Mouse (Mus musculus): ENCODE data around the gene Slc35e2. TPM values are rescaled to one million over a fixed set of nuclear protein-coding genes. Genes with fewer than 3 reads are reported as not detected.
A peak's percentile ranks its signal among the peaks of the same experiment; 100 is the strongest.
"Not testable (repeated sequence)": the region's sequence is repeated elsewhere in the genome, so short reads cannot be mapped to it uniquely, and the experiment has no call there.

Gene Slc35e2
- polyA plus RNA-seq, 1 experiment from 2014 or later, result 9.1 TPM

DNA sequence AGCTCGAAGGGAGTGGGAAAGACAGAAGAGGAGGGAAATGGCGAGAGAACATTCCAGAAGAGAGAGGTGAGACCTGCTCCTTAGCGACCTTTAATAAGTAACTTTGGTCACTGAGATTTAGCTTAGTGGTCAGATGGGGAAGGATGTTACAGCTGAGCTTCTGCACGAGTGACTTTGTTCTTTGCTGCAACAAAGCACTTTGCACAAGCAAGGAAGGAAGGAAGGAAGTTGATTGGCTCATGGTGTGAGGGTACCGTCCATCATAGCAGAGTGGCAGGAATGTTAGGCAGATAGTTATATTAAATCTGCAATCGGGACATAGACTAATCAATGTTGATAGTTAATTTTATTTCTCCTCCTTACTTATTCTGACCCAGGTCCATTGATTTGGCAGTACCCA lies 29.1 kb downstream of the Slc35e2 start:
- Histone ChIP-seq H3K9ac (no peak overlapping the region), H3K27ac (ENCODE audit: poor library complexity, severe bottlenecking) (no peak overlapping the region), H3K36me3 (peaks cover 74% of the 10 kb centered on the region), H3K4me2 (no peak overlapping the region), H3K9me3 (replicated peaks) (no peaks in the 10 kb centered on the region), H3K4me1 (replicated peaks) (no peaks in the 10 kb centered on the region), H3K27me3 (replicated peaks) (no peaks in the 10 kb centered on the region), H3K4me3 (no peak overlapping the region)
- WGBS, result 84% methylated on average over 6 of the region's 6 CpGs
- ATAC-seq (ENCODE audit: insufficient number of reproducible peaks, low FRiP score), result no peak

DNA sequence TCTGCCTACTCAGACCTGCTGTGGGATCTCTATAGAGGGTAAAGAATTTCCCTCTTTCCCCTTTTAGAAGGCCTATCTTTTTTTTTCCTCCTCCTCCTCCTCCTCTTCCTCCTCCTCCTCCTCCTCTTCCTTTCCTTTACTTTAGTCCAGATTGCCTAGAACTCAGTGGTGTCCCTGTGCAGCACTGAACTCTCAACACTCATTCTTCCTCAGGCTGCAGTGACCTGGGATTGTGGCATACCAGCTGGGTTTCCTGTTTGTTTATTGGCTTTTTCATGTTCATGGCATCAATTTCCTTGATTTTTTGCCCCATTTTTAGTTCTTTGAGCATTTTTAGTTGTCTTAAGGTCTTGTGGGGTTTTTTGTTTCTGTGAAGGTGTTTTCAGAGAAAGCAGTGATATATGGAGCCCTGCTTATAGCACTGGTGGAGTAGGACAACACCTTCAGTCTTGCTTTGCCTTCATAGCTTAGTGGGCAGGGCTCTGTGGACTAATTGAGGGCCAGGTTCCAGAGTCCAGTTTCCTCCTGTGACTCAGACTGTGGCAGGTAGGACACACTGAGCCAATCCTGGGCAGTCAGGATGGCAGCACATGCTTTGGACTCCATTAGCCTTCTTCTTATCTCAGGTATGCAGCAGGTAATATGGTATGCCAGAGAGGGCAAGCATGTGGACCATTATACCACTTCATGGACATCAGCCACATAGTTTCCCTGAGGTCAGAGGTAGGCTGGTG lies 34.7 kb downstream of the Slc35e2 start:
- ATAC-seq (ENCODE audit: insufficient number of reproducible peaks, low FRiP score), result no peak
- H3K4me3 ChIP-seq, result no peak overlapping the region
- no peaks in the 10 kb centered on the region for H3K4me1 ChIP-seq (replicated peaks)
- no peak overlapping the region for H3K4me2 ChIP-seq
- no peak overlapping the region for H3K9ac ChIP-seq
- peaks cover 87% of the 10 kb centered on the region for H3K36me3 ChIP-seq
- no peaks in the 10 kb centered on the region for H3K9me3 ChIP-seq (replicated peaks)
- H3K27me3 ChIP-seq (replicated peaks), result no peaks in the 10 kb centered on the region
- no peak overlapping the region for H3K27ac ChIP-seq (ENCODE audit: poor library complexity, severe bottlenecking)

DNA sequence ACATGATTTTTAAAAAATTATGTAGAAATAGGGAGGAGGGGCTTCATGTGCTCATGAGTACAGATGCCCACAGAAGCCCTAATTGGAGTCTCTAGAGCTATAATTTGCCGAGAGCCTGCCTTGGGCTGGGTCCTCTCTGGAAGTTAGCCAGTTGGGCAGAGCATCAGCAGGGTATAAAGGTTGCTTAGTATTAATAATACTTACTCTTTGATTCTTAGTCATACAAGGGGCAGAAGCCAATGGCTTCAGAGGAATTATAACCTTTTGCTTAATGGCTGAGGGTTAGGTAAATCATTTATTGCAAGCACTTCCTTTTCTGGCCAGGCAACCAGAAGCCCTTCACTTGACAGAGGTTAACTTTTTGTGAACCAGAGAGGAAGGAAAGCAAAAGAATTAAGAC lies 42.3 kb downstream of the Slc35e2 start:
- no peaks in the 10 kb centered on the region for H3K4me1 ChIP-seq (replicated peaks)
- peaks cover 80% of the 10 kb centered on the region for H3K36me3 ChIP-seq
- no peak overlapping the region for H3K4me3 ChIP-seq
- WGBS, result 95% methylated on average over 1 of the region's 1 CpGs
- H3K9ac ChIP-seq, result no peak overlapping the region
- H3K27ac ChIP-seq (ENCODE audit: poor library complexity, severe bottlenecking), result no peak overlapping the region
- H3K4me2 ChIP-seq, result no peak overlapping the region
- no peaks in the 10 kb centered on the region for H3K27me3 ChIP-seq (replicated peaks)
- no peaks in the 10 kb centered on the region for H3K9me3 ChIP-seq (replicated peaks)
- no peak for ATAC-seq (ENCODE audit: insufficient number of reproducible peaks, low FRiP score)

DNA sequence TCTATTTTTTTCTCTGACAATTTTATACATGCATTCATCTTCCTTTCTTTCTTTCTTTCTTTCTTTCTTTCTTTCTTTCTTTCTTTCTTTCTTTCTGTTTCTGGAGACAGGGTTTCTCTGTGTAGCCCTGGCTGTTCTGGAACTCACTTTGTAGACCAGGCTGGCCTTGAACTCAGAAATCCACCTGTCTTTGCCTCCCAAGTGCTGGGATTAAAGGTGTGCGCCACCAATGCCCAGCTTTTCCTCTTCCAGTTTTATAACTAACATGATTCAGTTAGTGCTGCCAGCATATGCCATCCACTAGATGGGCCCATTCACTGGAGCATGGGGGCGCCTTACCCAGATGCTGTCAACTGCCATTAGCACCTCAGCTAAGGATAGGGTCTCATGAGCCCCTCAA lies 44.1 kb downstream of the Slc35e2 start, which contains the start of gene Gm10563:
Gene Gm10563 (minus strand): TSS at position 101 of the 400 bp plus-strand sequence.
- H3K36me3 ChIP-seq, result peaks cover 85% of the 10 kb centered on the region
- not testable (repeated sequence) for H3K27me3 ChIP-seq (replicated peaks); H3K4me1 ChIP-seq (replicated peaks); H3K9me3 ChIP-seq (replicated peaks); H3K9ac ChIP-seq; H3K27ac ChIP-seq (ENCODE audit: poor library complexity, severe bottlenecking); ATAC-seq (ENCODE audit: insufficient number of reproducible peaks, low FRiP score); H3K4me3 ChIP-seq; H3K4me2 ChIP-seq
- WGBS, result 92% methylated on average over 2 of the region's 2 CpGs

DNA sequence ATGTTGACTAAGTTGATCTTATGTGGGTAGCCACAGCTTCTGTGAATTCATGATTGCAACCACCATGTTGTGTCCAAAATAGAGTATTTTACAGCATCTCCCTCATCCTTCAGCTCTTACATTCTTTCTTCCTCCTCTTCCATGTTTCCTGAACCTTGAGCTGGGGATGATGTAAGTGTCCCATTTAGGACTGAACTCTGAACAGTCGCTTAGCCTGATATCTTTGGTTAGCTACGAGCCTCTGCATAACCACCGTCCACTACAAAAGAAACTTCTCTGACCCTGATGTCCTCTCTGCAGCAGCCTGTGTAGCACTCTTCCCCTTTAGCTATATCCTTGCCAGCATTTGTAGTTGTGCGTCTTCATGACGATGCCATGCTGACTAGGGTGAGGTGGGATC lies 44.5 kb downstream of the Slc35e2 start:
- Histone ChIP-seq H3K36me3 (peaks cover 85% of the 10 kb centered on the region), H3K27me3 (replicated peaks) (no peaks in the 10 kb centered on the region), H3K4me3 (no peak overlapping the region), H3K9me3 (replicated peaks) (no peaks in the 10 kb centered on the region), H3K27ac (ENCODE audit: poor library complexity, severe bottlenecking) (no peak overlapping the region), H3K9ac (no peak overlapping the region), H3K4me1 (replicated peaks) (peaks cover 6% of the 10 kb centered on the region), H3K4me2 (no peak overlapping the region)
- 85% methylated on average over 5 of the region's 5 CpGs for WGBS
- no peak for ATAC-seq (ENCODE audit: insufficient number of reproducible peaks, low FRiP score)

- no peak overlapping the region for H3K9ac ChIP-seq
- peaks cover 58% of the 10 kb centered on the region for H3K36me3 ChIP-seq
- 93% methylated on average over 11 of the region's 11 CpGs for WGBS
- peaks cover 40% of the 10 kb centered on the region for H3K4me1 ChIP-seq (replicated peaks)
- no peak for ATAC-seq (ENCODE audit: insufficient number of reproducible peaks, low FRiP score)
- H3K27me3 ChIP-seq (replicated peaks), result 0 out of 2 replicates have a peak, but pooled peaks cover 7% of the 10 kb centered on the region
- H3K4me2 ChIP-seq, result no peak overlapping the region
- H3K4me3 ChIP-seq, result no peak overlapping the region
- H3K27ac ChIP-seq (ENCODE audit: poor library complexity, severe bottlenecking), result no peak overlapping the region
- no peaks in the 10 kb centered on the region for H3K9me3 ChIP-seq (replicated peaks)
These were observed 48.1 kb downstream of the Slc35e2 start for GRCm38 (mm10) chr4:155649355-155649754.

- peak; percentile 38; the same call in 1 of the 2 replicates for ATAC-seq (ENCODE audit: insufficient number of reproducible peaks, low FRiP score)
- H3K4me3 ChIP-seq, result peak overlapping the region; percentile 55
- no peaks in the 10 kb centered on the region for H3K9me3 ChIP-seq (replicated peaks)
- peaks cover 55% of the 10 kb centered on the region for H3K36me3 ChIP-seq
- H3K27me3 ChIP-seq (replicated peaks), result peaks cover 29% of the 10 kb centered on the region
- H3K9ac ChIP-seq, result peak overlapping the region; percentile 78
- H3K4me1 ChIP-seq (replicated peaks), result peaks cover 52% of the 10 kb centered on the region
- 51% methylated on average over 15 of the region's 15 CpGs for WGBS
- peak overlapping the region; percentile 83 for H3K4me2 ChIP-seq
- H3K27ac ChIP-seq (ENCODE audit: poor library complexity, severe bottlenecking), result peak overlapping the region; percentile 78
These were observed 50.5 kb downstream of the Slc35e2 start for GRCm38 (mm10) chr4:155651553-155652269.

GRCm38 (mm10) chr4:155652283-155653085 lies 51.3 kb downstream of the Slc35e2 start:
- Histone ChIP-seq H3K36me3 (peaks cover 56% of the 10 kb centered on the region), H3K4me1 (replicated peaks) (peaks cover 52% of the 10 kb centered on the region)
- WGBS, result 20% methylated on average over 36 of the region's 36 CpGs

GRCm38 (mm10) chr4:155653086-155653450 lies 51.9 kb downstream of the Slc35e2 start, which contains the start of gene Mmp23:
Gene Mmp23 (minus strand): TSS chr4:155653384.
- Histone ChIP-seq H3K4me3 (peak within 1 kb of the TSS; percentile 55), H3K9ac (peak within 1 kb of the TSS; percentile 78), H3K9me3 (replicated peaks) (no peaks in the 10 kb centered on the region), H3K4me2 (peak within 1 kb of the TSS; percentile 83), H3K4me1 (replicated peaks) (peaks cover 52% of the 10 kb centered on the region), H3K27ac (ENCODE audit: poor library complexity, severe bottlenecking) (peak within 1 kb of the TSS; percentile 78), H3K36me3 (peaks cover 52% of the 10 kb centered on the region), H3K27me3 (replicated peaks) (peaks cover 34% of the 10 kb centered on the region)
- under 1% methylated on average over 33 of the region's 33 CpGs for WGBS
- ATAC-seq (ENCODE audit: insufficient number of reproducible peaks, low FRiP score), result peak; percentile 61

More at GRCm38 (mm10) chr4:155652283-155653085, 51.3 kb downstream of the Slc35e2 start:
- Histone ChIP-seq H3K27me3 (replicated peaks) (peaks cover 34% of the 10 kb centered on the region), H3K4me3 (peak overlapping the region; percentile 55), H3K9ac (peak overlapping the region; percentile 78), H3K9me3 (replicated peaks) (no peaks in the 10 kb centered on the region), H3K4me2 (peak overlapping the region; percentile 83), H3K27ac (ENCODE audit: poor library complexity, severe bottlenecking) (peak overlapping the region; percentile 78)
- no peak; the same call in 1 of the 2 replicates for ATAC-seq (ENCODE audit: insufficient number of reproducible peaks, low FRiP score)

GRCm38 (mm10) chr4:155653451-155654182 lies 52.4 kb downstream of the Slc35e2 start:
- H3K27me3 ChIP-seq (replicated peaks), result peaks cover 34% of the 10 kb centered on the region
- ATAC-seq (ENCODE audit: insufficient number of reproducible peaks, low FRiP score), result no peak
- H3K27ac ChIP-seq (ENCODE audit: poor library complexity, severe bottlenecking), result peak overlapping the region; percentile 52
- H3K4me3 ChIP-seq, result peak overlapping the region; percentile 55
- H3K9ac ChIP-seq, result peak overlapping the region; percentile 78
- 2% methylated on average over 31 of the region's 31 CpGs for WGBS
- H3K4me1 ChIP-seq (replicated peaks), result peaks cover 52% of the 10 kb centered on the region
- no peaks in the 10 kb centered on the region for H3K9me3 ChIP-seq (replicated peaks)
- H3K4me2 ChIP-seq, result peak overlapping the region; percentile 83
- peaks cover 50% of the 10 kb centered on the region for H3K36me3 ChIP-seq
